Mouse (Mus musculus): ENCODE measurements at regions not wholly inside any gene's neighbourhood (a gene's known extent, or its start where the extent isn't known, plus 50 kb on each side); places are given as distances from the start of the nearest gene placed in this dataset.

DNA sequence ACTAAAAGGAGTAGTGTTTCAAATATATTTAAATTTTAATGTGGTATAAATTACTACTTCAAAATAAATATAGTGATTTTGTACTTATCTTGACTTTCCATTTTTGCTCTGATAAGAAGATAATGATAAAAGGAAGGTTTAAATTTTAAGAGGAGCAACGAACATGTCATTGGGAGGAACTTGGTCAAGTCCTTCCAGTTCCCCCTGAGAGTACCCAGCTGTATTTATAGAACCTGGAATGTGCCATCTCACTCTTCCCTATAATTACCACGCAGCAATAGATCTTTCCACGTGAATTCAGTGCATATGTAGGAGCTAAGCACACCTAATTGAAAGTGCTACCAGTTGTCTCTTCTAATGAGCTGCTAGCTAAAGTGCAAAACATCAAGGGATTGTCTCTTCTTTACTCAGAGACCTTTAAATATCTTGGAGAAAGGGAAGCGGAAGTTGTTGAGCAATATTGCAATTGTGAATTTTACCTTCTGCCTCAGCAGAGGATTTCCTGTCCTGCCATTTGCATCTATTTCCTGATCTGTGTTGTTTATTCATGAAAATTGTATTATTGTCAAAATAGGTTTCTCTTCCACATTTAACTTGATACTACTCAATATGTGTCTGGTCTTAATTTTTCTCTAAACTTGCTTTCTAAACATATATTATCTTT lies 1243.0 kb upstream of the Zeb2 start:
- no peak for DNase-seq (ENCODE audit: low spot score)

DNA sequence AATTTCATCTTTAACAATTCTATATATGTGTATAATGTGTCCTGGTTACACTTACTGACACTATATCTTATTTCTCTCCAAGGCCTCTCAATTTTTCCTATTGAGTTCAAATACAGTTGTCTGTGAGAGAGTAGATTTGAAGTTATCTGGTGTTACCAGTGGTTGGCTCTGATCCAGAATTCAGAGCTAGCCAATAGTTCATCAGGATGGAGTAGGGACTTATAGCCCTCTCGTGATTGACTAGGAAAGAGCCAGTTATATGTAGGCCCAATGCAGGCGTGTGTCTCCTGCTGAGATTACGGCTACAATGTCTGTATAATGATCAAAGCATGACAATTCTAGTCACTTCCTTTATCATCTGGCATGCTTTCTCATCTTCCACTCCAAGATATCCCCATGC lies 1241.0 kb upstream of the Zeb2 start:
- no peak for DNase-seq (ENCODE audit: low spot score)

DNA sequence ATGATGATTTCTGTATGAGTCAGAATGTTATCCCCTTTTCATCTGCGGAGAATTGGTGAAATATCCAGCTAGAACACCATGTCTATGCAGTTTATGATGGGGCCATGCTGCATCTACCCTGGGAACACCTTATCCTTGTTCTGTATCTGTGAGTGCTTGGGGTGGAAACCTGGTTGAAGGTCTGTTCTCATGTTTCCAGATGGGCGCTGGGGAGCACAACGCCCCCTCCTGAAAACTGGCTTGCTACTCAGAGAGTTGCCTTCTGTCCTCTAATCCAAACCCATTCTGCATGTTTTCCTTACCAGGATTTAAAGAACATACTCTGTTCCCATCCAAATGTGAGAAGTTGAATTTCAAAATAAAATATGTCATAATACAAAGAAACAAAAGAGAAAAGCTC lies 1239.5 kb upstream of the Zeb2 start:
- DNase-seq (ENCODE audit: low spot score), result no peak

DNA sequence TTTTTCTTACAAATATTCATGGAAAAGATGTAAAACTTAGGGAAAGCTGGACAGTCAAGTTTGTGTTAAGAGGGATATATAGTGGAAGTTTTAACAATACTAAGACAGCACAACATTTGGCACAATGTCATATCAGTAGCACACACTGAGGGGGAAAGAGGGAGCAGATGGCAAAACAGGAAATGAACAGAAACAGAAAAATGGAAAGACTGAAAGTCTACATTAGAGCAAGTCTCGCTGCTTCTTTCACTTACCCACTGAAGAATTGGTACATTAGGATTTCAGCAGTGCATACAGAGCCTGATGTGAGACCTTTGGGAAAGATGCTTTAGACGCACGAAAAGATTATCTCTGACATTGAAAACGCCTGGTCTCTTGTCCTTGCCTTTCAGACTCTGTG lies 1223.5 kb upstream of the Zeb2 start:
- DNase-seq (ENCODE audit: low spot score), result no peak

DNA sequence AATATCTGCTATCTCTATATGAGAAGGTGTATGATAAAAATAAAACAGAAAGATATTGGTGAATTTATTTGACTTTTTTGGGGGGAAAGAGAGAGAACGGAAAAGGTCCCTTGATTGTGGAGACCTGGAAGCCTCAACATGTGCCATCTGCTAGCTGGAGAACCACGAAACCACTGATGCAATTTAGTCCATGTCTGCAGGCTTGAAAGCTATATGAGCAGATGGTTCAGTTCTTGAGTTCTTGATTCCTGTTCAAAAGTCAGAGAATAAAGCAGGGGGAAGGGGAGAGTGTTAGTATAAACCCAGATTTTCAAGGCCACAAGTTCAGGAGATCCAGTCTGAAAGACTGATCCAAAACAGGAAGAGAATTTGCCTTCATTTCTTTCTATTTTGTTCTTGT lies 1199.5 kb upstream of the Zeb2 start:
- DNase-seq (ENCODE audit: low spot score), result no peak

DNA sequence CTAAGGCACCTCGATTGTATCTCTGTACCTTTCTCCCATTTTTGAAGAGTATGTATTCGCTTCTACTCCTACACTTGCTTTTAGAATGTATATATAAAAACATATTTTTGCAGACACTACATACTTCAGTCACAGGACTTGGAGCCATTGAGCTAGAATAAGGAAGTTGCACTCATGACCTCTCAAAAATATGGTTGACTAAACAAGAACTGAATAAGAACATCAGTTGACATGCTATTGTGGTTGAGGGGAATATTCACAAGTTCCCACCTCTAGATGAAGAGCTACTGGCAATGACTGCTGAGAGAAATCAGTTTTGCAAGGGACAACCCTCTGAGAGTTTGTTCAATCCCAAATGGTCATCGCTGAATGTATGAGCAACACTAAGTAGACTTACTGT lies 1198.0 kb upstream of the Zeb2 start:
- no peak for DNase-seq (ENCODE audit: low spot score)

DNA sequence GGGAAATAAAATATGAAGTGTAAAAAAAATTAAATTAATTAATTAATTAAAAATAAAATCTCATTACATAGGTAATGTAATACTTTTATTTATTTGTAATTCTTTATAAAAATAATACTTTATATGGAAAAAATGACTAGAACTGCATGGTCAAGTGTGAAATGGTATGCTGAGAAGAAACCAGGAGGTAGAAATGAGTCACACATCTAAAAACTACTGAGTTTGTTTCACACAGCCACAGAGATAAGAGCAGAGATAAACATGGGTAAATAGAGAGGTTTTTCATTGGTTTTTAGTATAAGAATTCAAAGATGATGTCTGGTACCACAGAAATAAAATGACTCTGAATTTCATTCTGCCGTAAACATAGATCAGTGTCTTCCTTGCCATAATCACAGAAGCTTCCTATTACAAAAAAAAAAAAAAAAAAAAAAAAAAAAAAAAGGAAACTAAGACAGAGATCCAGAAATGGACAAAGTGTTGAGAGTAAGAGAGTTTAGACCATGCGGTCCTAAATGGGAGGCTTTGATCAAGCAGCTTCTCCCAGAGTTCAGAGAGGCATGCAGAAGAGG lies 1190.5 kb upstream of the Zeb2 start:
- no peak for DNase-seq (ENCODE audit: low spot score)

DNA sequence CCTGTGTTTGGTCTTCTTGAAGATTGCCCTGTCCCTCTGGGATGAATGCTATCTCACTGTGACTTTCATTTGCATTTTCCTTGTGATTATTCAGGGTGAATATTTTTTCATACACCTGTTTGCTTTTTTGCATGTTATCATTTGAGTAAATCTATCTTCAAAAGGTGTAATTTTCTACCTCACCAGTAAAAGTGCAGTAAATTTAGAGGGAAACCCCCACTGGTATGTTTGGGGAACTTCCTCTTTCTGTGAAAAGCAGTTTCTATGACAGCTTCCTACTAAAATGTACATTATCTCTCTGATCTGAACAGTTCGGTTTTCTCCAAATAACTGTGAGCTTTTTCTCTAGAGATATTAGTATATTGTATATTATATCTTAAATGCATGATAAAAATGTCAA lies 1185.4 kb upstream of the Zeb2 start:
- DNase-seq (ENCODE audit: low spot score), result no peak

DNA sequence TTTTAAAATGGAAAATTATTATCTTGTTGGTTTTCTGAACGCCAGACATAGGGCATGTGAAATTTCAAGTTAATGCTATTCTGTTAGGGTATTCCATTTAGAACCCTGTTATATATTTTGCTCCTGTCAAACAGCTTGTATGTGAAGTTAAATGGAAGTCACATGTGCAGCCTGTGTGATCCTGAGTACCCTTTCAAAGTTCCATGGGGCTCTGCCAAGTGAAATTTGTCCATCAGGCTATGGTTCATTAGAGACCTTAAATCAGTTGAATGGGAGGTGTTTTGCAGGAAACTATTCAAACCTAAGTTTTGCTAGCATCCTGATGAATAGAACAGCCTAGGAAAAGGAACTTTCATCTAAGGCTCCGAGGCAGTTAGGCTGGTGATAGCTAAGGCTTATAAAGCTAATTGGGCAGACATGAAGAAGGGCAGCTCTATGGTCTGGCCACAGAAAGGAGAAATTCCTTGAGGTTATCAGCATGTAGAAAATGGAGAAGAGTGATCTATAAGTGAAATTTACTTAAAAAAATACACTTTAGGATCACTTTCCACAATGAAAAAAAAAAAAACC lies 1180.2 kb upstream of the Zeb2 start:
- DNase-seq (ENCODE audit: low spot score), result no peak

DNA sequence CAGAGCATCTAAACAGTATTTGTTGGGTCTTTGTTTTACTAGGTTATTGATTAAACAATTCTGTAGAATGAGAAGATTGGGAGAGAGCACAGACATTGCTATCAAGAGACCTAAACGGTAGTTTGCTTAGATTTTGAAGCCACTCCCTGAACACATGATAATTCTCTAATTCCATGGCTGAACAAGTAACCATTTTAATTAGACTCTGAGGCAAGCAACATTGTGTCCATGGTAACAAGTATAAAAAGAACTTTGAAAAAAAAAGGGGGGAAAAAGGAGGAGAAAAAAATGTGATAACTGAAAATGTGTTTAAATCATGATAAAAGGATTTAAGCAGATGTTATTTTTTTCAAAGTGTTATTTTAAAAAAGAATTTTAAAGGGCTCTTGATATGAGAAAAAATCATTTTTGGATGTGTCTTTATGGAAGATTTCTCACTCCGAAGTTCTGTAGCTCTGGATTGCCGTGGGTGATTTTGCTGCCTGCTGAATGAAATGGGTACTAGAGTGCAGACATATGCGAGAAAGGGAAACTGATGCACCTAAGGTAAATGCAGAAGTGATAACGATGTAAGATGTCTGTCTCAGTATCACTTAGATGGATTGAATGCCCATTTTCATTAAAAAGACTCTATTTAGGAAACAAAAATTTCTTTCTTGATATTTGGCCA lies 1166.9 kb upstream of the Zeb2 start:
- no peak for DNase-seq (ENCODE audit: low spot score)

DNA sequence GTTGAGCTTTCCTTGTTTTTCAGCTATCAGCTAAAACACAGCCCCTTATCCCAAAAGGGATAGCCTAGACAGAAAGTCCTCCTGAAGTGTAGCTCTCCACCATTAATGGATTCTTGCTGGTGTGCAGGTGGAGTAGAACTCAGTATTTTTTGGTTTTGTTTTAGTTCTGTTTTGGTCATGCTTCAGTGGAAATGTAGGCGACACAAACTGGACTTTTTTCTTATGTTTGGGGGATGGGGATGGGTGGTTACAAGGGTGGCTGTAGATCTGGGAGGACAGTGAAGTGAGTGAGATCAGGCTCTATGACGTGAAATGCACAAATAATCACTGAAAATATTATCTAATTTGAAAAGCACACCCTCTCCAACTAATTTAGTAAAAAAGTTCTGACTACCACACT lies 1163.6 kb upstream of the Zeb2 start:
- no peak for DNase-seq (ENCODE audit: low spot score)

DNA sequence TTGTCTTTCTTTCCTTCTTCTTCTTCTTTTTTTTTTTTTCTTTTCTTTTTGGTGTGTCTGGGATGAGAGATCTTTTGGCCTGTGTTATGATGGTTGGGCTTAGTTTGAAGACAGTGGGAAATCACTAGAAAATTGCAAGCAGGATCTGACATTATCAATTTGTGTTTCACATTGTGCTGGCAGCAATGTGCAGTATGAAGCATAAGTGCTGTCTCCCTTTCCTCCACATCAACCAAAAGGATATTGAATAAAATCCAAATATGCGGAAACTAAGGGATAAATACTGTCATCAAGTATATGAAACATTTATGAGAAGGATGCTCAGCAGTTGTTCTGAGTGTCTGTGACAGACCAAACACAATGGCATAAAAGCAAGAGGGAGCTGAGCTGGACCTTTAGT lies 1144.4 kb upstream of the Zeb2 start:
- DNase-seq (ENCODE audit: low spot score), result no peak

DNA sequence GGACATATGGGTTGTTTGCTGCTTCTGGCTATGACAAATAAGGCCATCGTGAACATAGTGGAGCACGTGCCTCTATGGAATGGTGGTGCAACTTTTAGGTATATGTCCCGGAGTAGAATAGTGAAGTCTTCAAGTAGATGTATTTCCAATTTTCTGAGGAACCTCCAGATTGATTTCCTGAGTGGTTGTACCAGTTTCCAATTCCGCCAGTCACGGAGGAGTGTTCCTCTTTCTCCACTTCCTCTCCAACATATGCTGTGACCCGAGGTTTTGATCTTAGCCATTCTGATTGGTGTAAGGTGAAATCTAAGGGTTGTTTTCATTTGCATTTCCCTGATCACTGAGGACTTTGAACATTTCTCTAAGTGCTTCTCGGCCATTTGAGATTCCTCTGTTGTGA lies 1134.4 kb upstream of the Zeb2 start:
- DNase-seq (ENCODE audit: low spot score), result no peak

DNA sequence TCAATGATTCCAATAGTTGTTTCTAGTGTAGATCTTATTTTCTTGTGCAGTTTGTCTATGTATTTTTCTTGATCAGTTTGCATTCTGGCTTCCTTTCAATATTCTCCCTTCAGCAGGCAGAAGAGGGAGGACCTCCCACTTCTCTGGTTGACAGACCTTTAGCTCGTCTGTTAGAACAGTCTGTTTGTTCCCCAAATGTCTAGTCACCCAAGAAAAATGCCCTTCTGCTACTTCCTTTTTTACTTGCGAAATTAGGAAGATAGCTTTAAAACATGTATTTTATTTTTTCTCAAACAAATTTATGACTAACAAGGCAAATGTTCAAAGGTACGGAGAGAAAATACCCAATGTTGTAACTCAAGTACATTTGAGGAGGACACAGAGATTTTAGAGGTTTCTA lies 1128.5 kb upstream of the Zeb2 start:
- DNase-seq (ENCODE audit: low spot score), result no peak

DNA sequence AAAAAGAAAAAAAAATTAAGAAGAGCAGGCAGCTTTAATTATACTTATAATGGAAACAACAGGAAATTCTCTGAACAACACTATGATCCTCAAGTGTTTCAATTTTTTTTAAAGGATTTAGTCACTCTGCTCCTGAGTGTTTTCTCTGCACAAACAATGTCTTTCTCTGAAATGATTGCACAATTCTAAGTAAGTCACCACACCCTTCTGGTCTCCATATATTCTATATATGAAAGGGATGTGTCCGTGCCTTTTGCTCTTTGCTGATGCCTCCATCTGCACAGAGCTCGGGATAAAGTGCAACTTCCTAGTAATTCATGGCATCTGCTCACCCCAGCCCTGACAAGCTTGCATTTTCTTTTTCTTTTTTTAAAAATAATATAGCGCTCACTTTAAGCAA lies 1127.5 kb upstream of the Zeb2 start:
- no peak for DNase-seq (ENCODE audit: low spot score)

DNA sequence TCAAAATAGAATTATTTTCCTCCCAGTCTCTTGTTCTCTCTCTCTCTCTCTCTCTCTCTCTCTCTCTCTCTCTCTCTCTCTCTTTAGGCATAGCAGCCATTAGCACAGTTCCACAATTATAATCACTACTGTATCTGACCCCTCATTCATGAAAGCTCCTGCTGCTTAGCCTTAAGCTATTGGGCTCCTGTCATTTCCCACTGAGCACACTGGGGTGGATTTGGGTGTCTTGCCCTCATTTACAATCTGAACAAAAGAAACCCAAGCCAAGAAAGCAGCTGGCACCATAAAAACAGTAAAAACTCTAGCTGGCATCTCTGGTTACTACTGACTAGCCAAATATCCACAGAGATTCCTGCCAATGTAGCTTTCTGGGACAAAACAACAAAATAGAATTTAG lies 1125.6 kb upstream of the Zeb2 start:
- DNase-seq (ENCODE audit: low spot score), result no peak

DNA sequence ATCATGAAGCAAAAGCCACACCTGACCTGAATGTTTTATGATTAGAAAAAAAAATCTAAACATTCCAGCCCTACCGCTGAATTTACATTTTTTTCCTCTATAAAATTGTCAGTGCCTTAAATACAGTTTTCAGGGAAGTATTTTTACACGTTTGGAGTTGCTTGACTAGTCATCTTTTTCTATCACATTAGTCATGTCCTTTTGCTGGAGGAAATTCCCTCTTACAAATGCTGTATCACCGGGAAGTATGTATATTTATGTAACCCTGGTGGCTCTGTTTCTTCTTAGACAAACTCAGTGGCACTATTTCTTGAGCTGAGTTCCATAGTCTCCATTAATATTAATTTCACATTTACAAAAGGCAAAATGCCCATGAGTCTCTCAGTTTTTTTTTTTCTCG lies 1122.7 kb upstream of the Zeb2 start:
- no peak for DNase-seq (ENCODE audit: low spot score)

DNA sequence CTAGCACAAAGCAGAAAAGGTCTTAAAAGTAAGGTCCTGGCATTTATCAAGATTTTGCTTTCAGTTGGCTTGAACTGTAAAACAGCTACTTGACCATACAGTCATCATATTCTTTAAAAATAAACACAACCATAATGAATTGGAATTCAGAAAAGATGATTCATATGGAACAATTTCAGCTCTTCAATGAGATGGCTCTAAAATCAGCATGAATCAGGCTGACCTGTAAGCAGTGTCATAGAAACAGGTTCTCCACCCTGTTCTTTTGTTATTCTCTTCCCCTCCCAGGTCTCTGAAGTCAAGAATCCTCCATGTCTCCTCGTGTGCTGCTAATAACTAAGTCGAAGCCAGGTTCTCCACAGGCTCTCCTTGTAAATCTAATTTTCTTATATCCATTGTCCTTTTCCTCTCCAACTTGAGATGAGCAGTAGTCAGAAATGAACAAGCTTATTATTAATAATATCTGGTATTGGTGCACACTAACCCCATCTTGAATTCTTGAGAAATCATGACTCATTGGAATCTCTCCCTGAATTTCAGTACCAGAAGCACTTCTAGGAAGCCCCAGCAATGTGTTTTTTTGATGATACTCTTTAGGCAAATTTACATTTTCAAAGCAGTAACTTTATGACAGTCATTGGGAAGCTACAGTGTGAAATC lies 1113.7 kb upstream of the Zeb2 start:
- no peak for DNase-seq (ENCODE audit: low spot score)

DNA sequence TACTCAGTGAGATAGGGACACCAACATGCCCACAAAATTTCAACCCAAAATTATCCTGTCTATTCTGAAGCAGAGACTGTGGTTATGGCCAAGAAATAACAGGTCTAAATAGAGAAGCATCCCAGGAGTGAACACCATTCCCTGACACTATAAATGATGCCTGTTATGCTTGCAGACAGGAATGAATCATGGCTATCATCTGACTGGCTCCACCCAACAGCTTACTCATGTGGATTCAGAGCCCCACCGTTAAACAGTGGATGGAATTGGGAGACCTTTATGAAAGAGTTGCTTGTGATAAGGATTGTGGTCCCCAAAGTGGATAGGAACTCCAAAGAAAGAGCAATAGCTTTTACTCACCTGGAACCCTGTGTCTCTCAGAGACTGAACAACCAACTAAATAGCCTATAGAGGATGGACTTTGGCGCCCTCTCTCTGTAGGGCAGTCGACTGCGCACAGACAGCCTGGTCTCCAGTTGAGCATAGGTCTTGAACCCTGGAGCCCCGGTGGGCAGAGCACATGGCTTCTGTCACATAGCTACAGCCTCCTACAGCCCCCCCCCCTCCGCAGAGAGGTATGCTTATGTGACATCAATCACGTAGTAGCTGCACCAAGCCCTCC lies 1101.3 kb upstream of the Zeb2 start:
- DNase-seq (ENCODE audit: low spot score), result no peak

DNA sequence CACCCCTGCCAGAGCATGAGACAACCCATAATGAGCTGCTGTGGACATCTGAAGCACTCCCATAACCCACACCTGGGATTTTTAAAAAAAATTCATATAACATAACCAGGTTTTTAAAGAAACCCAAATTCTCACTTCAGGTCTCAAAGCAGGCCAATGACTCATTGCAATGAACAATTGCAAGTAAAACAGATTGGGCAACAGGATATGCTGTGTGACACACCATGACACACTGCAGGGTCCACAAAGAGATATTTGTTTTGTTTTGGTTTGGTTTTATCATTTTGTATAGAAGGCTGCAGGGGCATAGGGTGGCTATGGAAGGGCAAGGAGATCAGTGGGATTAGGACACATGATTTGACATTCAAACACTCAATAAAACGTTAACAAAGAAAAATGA lies 1082.1 kb upstream of the Zeb2 start:
- no peak for DNase-seq (ENCODE audit: low spot score)

DNA sequence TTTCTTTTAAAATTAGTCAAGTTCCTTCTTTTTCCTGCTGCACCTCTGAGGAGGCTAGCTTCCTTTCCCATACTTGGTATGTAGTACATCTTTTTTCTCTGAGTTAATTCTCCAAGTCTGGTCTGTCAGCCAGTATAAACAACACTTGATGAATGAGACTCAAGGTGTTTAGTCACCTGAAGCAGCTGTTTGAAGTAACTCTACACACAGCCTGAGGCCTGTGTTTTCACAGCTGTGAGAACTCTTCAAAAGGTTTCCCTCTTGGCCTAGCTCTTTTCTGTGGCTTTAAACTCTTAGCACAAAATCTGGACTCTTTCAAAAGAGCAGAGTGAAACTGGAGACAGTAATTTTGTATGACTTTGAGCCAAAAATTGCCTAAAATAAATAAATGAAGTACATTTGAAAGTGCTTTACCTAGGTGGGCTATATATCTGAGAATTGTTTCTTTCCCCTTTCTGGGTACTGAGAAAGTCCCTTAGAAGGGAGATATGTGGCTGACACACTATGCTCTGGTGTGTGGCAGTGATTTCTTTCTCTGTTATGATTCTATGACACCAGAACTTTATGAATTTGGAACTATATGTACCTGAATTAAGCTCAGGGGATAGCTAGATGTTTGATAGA lies 1070.2 kb upstream of the Zeb2 start:
- DNase-seq (ENCODE audit: low spot score), result no peak

DNA sequence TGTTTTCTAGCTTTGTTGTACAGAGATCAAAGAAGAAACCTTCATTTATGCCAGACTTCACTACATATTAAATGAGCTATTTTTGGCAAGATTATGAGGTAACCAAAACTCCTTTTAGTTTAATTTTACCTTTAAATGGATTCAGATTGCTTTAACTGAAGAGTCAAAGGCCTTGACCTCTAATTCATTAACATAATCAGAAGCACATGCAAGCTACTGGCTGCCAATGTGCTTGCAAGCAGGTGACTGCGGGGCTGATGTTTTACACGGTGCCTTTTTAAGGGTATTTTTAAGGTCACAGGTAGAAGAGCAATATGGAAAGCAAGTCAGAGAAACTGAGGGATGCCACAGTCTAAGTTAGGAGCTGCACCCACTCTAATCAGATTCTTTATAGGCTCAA lies 1066.0 kb upstream of the Zeb2 start:
- no peak for DNase-seq (ENCODE audit: low spot score)
